Mouse (Mus musculus): ENCODE results near the gene Manba.

DNA sequence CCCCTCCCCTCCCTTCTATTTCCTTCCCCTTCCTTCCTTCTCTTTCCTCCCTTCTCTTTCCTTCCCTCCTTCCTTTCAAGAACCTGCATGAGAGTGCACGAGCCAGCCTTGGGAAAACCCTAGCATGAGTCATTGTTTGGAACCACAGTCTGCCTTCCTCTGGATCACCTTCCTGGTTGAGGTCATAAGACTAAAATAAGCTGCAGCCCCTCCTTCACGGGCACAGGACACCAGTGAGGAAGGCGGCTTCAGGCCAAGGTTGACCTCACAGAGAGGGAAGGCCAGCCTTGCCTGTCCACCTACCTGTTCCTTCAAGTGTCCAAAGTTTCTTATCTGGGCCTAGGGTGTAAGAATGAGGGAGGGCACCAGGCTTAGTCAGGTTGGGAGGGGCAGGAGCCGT, 36.6 kb downstream of the Manba start:
- no peak for TF ChIP-seq TAL1 (IDR thresholded peaks at IDR 0.05; ENCODE audit: low read length)
- no peak for TF ChIP-seq GATA1 (IDR thresholded peaks at IDR 0.05; ENCODE audit: low read length)
